Mouse (Mus musculus) MN1 (cell line): ENCODE data around the gene Col18a1.
A peak's percentile ranks its signal among the peaks of the same experiment; 100 is the strongest.

Source experiments
- DNase-seq: peaks from one replicate; pipeline ENCODE4 v3.0.0-alpha.2; 2016; ENCODE audit warnings: low spot score

Gene Col18a1

GRCm38 (mm10) chr10:77064659-77065058 lies 101.7 kb downstream of the Col18a1 start:
- DNase-seq = no peak

- no peak for DNase-seq
Measured at GRCm38 (mm10) chr10:77064239-77064638, 102.1 kb downstream of the Col18a1 start.

DNA sequence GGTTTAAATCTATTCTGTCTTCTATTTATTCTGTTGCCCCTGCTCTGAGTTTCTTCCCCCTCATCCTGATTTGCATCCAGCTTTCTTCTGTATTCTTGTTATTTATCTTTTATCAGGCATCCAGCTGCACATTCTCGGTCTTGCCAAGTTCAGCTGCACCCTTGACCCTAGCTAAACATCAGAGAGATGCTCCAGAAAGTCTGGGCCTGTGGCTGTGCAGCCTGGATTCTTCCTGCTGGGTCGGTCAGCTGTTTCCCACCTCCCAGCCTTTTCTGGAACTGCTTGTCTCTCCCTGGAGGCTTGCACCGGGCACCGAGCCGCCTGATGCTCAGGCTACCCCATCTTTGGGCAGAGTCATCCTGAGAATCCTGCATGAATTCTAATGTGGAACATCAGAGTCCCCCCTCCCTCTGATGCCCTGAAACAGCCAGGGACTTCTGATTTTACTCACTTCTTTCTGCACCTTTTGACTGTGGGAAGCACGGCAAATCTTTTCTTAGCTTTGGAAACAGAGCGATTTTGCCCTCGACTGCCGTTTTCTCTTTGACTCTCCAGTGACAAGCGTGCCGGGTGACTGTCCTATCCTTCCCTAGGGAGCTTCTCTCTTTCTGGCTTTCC lies 103.8 kb downstream of the Col18a1 start:
- DNase-seq = no peak

GRCm38 (mm10) chr10:77061426-77061825 lies 104.9 kb downstream of the Col18a1 start:
- no peak for DNase-seq

DNA sequence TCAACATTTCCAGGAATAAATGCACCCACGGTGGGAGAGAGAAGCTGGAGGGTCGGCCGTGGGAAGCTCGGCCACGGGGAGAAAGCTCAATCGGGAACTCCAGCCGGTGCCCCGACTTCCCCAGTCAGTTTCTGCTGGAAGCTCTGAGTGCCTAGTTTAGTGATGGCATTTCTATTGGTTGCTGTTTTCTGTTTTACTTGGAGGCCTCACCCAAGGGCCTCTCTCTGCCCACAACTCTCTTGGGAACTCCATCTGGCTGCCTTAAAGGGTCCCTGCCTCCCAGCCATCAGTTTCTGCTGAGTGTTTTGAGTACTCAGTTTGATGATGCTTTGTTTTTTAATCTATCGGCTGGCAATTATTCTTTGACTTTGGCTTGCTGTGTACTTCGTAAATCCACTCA lies 109.6 kb downstream of the Col18a1 start:
- no peak for DNase-seq

- no peak for DNase-seq
Measured at GRCm38 (mm10) chr10:77048606-77049005, 117.7 kb downstream of the Col18a1 start.

DNA sequence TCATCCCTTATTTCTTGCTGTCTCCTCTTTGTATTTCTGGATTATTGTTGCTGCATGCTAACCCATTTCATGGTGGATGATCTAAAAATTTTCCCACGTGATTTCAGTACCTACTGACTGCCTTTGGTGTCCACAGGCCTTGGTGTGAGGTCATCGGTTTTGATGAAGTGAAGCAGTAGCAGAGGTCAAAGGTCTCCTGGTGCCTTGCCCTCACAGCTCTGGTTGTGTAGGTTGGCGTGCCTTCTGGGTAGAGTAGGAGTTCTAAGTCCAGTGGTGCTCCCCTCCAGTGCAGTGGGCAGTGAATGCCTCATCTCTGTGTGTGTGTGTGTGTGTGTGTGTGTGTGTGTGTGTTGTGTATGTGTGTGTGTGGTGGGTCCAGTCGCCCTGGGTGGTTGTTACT lies 118.2 kb downstream of the Col18a1 start:
- no peak for DNase-seq

- no peak for DNase-seq
Measured at GRCm38 (mm10) chr10:77038579-77039174, 127.7 kb downstream of the Col18a1 start.

- DNase-seq = peak; percentile 52
Measured at GRCm38 (mm10) chr10:77035487-77035886, 130.9 kb downstream of the Col18a1 start.

DNA sequence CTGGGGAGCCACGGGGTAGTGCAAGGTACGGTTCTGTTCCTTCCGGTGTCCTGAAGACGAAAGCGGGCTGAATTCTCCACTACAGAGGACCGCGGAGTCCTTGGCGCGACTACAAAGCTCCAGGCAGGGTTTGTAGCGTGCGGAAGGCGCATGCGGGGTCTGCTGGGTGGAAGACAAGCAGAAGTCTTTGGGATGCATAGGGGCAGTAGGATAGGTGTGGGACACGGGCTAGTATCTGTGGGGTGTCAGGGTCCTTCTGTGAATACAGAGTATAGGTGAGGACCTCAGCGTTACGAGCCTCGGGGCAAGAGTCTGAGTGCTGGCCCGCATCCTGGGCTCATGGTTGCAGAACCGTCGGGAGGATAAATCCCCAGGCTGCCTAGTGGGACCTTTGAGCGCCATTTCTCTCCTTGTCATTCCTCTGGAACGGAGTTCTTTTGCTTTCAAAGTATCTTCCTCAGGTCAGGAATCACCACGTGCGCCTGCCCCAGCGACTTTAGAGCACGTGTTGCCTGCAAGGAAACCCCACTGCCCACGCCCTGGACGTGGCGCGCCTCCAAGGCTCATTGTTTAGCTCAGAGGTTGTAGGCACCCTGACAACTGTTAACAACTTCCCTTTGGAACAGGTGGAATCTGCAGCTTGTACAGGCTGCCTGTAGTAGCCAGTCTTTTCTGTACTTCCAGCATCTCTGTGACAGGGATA lies 132.9 kb downstream of the Col18a1 start:
- peak; percentile 62 for DNase-seq

- DNase-seq = peak; percentile 96
Measured at GRCm38 (mm10) chr10:77032591-77033322, 133.6 kb downstream of the Col18a1 start.

- DNase-seq = no peak
Measured at GRCm38 (mm10) chr10:77031768-77032375, 134.5 kb downstream of the Col18a1 start, which contains the start of gene Slc19a1. Slc19a1 (plus strand) TSS chr10:77032241.

DNA sequence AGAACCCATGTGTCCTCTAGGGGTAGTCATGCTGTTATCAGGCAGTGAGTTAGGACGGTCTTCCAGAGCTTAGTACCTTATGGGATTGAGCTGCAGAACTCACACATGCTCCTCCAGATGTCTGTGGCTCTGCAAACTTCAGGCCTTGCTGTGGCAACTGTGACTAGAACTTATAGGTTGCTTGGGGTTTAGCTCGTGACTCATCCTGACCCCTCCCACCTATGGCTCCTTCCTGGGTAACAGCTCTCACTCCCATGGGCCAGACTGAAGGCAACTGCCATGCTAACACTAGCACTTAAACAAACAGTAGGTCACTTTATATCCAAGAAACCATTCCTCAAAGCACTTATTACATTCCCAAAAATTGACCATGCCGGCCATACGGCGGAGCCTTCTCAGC lies 135.7 kb downstream of the Col18a1 start:
- DNase-seq = no peak

DNA sequence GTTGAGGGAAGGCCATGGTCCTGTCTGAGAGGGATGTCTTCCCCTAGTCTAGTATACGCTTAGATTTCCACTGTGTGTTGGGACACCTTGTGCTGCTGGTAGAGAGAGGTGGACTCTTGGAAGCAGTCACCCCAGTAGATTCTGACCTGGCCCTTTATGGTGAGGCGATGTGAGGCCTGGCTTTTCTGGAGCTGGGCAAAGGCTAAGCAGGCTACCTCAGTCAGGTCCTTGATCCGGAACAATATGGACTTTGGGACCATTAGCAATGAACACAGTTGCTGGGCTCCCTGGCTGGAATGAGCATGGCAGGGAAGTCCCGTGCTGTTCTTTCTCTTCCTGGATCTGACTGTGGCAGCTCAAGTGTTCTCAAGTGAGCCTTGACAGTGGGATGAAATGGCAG lies 136.6 kb downstream of the Col18a1 start:
- no peak for DNase-seq

- DNase-seq = no peak
Measured at GRCm38 (mm10) chr10:77028782-77029296, 137.5 kb downstream of the Col18a1 start.

GRCm38 (mm10) chr10:77026944-77027343 lies 139.4 kb downstream of the Col18a1 start:
- DNase-seq = no peak

DNA sequence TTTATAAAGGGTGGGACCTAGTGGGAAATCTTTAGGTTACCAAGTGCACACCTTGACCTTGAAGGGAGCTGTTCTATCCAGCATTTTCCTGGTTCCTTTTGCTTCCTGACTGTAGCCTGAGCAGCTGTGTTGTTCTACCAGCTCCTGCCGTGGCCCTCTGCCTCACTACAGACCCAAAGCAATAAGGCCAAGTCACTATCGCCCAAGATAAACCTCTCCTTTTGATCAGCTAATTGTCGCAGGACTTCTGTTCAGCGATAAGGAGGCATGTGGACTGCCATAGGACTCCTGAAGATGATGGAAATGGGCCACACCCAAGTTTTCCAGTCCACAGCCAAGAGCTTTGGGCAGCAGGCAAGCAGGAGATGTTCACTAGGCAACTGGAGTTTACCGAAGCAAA lies 142.1 kb downstream of the Col18a1 start:
- no peak for DNase-seq

- DNase-seq = no peak
Measured at GRCm38 (mm10) chr10:77022301-77023130, 143.8 kb downstream of the Col18a1 start.

GRCm38 (mm10) chr10:77021399-77022052 lies 144.8 kb downstream of the Col18a1 start:
- DNase-seq = peak; percentile 83

- DNase-seq = no peak
Measured at GRCm38 (mm10) chr10:77017662-77018061, 148.7 kb downstream of the Col18a1 start.

- no peak for DNase-seq
Measured at GRCm38 (mm10) chr10:77017061-77017460, 149.3 kb downstream of the Col18a1 start.
